In genomic region chr16:17938821-17939220, GRCm38 (mm10) we compare ENCODE assay signal across 9 mouse cellular contexts. TPM values are rescaled to one million over a fixed set of nuclear protein-coding genes. Genes with fewer than 3 reads are reported as not detected.
DNase-seq lines count a peak whose midpoint lies in the region; ATAC-seq and TF ChIP-seq lines count a peak whose summit lies in the region.
"Had no signal": no experiment of that assay in that cellular context is flagged by ENCODE, and none has a peak within 500 bp of the region (broad histone marks: within the 10 kb centered on the region; RNA-seq: fewer than 3 reads in every experiment).

No protein-coding gene starts in this region.

- TF ChIP-seq RAD21 in MEL (IDR thresholded peaks at IDR 0.05; ENCODE audit: low read depth, low read length): peak; percentile 67

- H3K9me3 ChIP-seq in MEL (replicated peaks; ENCODE audit: insufficient read depth, low read length): no peaks in the 10 kb centered on the region
- no peaks in the 10 kb centered on the region for H3K9me3 ChIP-seq in forebrain, postnatal 0 days (ENCODE audit: low read length)
- no peaks in the 10 kb centered on the region for H3K9me3 ChIP-seq in intestine, embryonic 16.5 days (ENCODE audit: control insufficient read depth, low read length)
- no peaks in the 10 kb centered on the region for H3K9me3 ChIP-seq in liver, postnatal 0 days (ENCODE audit: low read length)
- no peaks in the 10 kb centered on the region for H3K9me3 ChIP-seq in neural tube, embryonic 15.5 days (replicated peaks)

- no peak for TF ChIP-seq EP300 in MEL (IDR thresholded peaks at IDR 0.05; ENCODE audit: low read depth in 1 of 2, low read length in 2 of 2)
- no peak for TF ChIP-seq EP300 in liver, postnatal 0 days (IDR thresholded peaks at IDR 0.05; ENCODE audit: low read depth)

- H3K79me2 ChIP-seq in MEL (ENCODE audit: control insufficient read depth, insufficient read depth, low read length, poor library complexity): no peaks in the 10 kb centered on the region

- H3K4me1 ChIP-seq in MEL (ENCODE audit: control insufficient read depth in 1 of 2, insufficient read depth in 2 of 2, low read length in 2 of 2): peaks cover 21 to 27% of the 10 kb centered on the region in 2 experiments
- no peaks in the 10 kb centered on the region for H3K4me1 ChIP-seq in forebrain, postnatal 0 days (ENCODE audit: insufficient read depth)
- H3K4me1 ChIP-seq in intestine, embryonic 16.5 days (ENCODE audit: control insufficient read depth, insufficient read depth, low read length): peaks cover 4% of the 10 kb centered on the region; the same call in 1 of the 2 replicates
- H3K4me1 ChIP-seq in liver, postnatal 0 days (ENCODE audit: insufficient read depth): peaks cover 8% of the 10 kb centered on the region
- 0 out of 2 replicates have a peak, but pooled peaks cover 10% of the 10 kb centered on the region for H3K4me1 ChIP-seq in neural tube, embryonic 15.5 days

- no peaks in the 10 kb centered on the region for H3K27me3 ChIP-seq in MEL (ENCODE audit: control insufficient read depth in 1 of 2, insufficient read depth in 2 of 2, low read length in 2 of 2)
- no peaks in the 10 kb centered on the region for H3K27me3 ChIP-seq in forebrain, postnatal 0 days (ENCODE audit: insufficient read depth, low read length)
- no peaks in the 10 kb centered on the region for H3K27me3 ChIP-seq in intestine, embryonic 16.5 days (replicated peaks; ENCODE audit: control insufficient read depth, insufficient read depth, low read length)
- H3K27me3 ChIP-seq in liver, postnatal 0 days (ENCODE audit: insufficient read depth, low read length): no peaks in the 10 kb centered on the region
- H3K27me3 ChIP-seq in neural tube, embryonic 15.5 days (replicated peaks): 0 out of 2 replicates have a peak, but pooled peaks cover 5% of the 10 kb centered on the region

- TF ChIP-seq POLR2A in MEL (IDR thresholded peaks at IDR 0.05; ENCODE audit: control insufficient read depth in 1 of 2, insufficient read depth in 1 of 2, low read depth in 1 of 2, low read length in 2 of 2, poor library complexity in 1 of 2): no peak

- H3K4me3 ChIP-seq in MEL (ENCODE audit: control insufficient read depth in 1 of 2, insufficient read depth in 1 of 2, low read depth in 2 of 2, low read length in 2 of 2): peak overlapping the region; percentile 37 to 43
- H3K4me3 ChIP-seq in forebrain, postnatal 0 days (ENCODE audit: low read depth, low read length): no peak overlapping the region
- no peak overlapping the region for H3K4me3 ChIP-seq in intestine, embryonic 16.5 days (ENCODE audit: low read length)
- no peak overlapping the region for H3K4me3 ChIP-seq in liver, postnatal 0 days (ENCODE audit: low read depth, low read length)
- H3K4me3 ChIP-seq in neural tube, embryonic 15.5 days (replicated peaks): no peak overlapping the region

- 10% methylated on average over 7 of the region's 7 CpGs for WGBS in forebrain, postnatal 0 days
- 7% methylated on average over 7 of the region's 7 CpGs for WGBS in intestine, embryonic 16.5 days
- 7% methylated on average over 7 of the region's 7 CpGs for WGBS in liver, postnatal 0 days (ENCODE audit: insufficient replicate concordance)
- 9% methylated on average over 7 of the region's 7 CpGs for WGBS in neural tube, embryonic 15.5 days

- peak; percentile 62 for ATAC-seq in forebrain, postnatal 0 days
- ATAC-seq in intestine, embryonic 16.5 days: peak; percentile 95
- peak; percentile 98 for ATAC-seq in liver, postnatal 0 days
- ATAC-seq in neural tube, embryonic 15.5 days (ENCODE audit: low FRiP score): peak; percentile 57; the same call in 1 of the 2 replicates

- TF ChIP-seq CTCF in MEL (IDR thresholded peaks at IDR 0.05 in 2 of 3, conservative IDR thresholded peaks at IDR 0.05 in 1 of 3; ENCODE audit: control insufficient read depth in 1 of 3, insufficient read depth in 1 of 3, low read depth in 2 of 3, low read length in 3 of 3, poor library complexity in 1 of 3, severe bottlenecking in 1 of 3): peak; percentile 81 to 89 (median 86)
- peak; percentile 57 for TF ChIP-seq CTCF in forebrain, postnatal 0 days (IDR thresholded peaks at IDR 0.05; ENCODE audit: low read depth)
- peak; percentile 95 for TF ChIP-seq CTCF in liver, postnatal 0 days (IDR thresholded peaks at IDR 0.05; ENCODE audit: low read depth)

- H3K27ac ChIP-seq in MEL (ENCODE audit: control insufficient read depth, low read depth, low read length): peak overlapping the region; percentile 87
- H3K27ac ChIP-seq in forebrain, postnatal 0 days (ENCODE audit: low read depth, low read length): no peak overlapping the region
- peak overlapping the region; percentile 64 for H3K27ac ChIP-seq in intestine, embryonic 16.5 days (ENCODE audit: low read length)
- peak overlapping the region; percentile 19; the same call in 1 of the 2 replicates for H3K27ac ChIP-seq in liver, postnatal 0 days (ENCODE audit: low read depth)
- H3K27ac ChIP-seq in neural tube, embryonic 15.5 days (replicated peaks): no peak overlapping the region

- peak overlapping the region; percentile 61 for H3K9ac ChIP-seq in MEL (ENCODE audit: control insufficient read depth, low read depth, low read length, poor library complexity, severe bottlenecking)
- no peak overlapping the region for H3K9ac ChIP-seq in forebrain, postnatal 0 days
- H3K9ac ChIP-seq in intestine, embryonic 16.5 days (ENCODE audit: low read depth, low read length): 0 out of 2 replicates have a peak overlapping the region, but pooled peaks have one; percentile 10
- H3K9ac ChIP-seq in liver, postnatal 0 days (replicated peaks): 0 out of 2 replicates have a peak overlapping the region, but pooled peaks have one; percentile 8
- 0 out of 2 replicates have a peak overlapping the region, but pooled peaks have one; percentile 2 for H3K9ac ChIP-seq in neural tube, embryonic 15.5 days (replicated peaks)

- DNase-seq in B cell, adult 2 months: peak; percentile 80 to 82
- DNase-seq in MEL (ENCODE audit: low read depth, low spot score): peak; percentile 92
- DNase-seq in cerebellum, adult 18-20 months: peak; percentile 79 to 80
- DNase-seq in forebrain, postnatal 0 days: no peak
- peak; percentile 86 for DNase-seq in liver, postnatal 0 days
- no peak for DNase-seq in layer of hippocampus, postnatal 36 days

- H3K36me3 ChIP-seq in MEL (ENCODE audit: control insufficient read depth in 1 of 2, insufficient read depth in 2 of 2, low read length in 2 of 2): peaks cover 0 to 20% of the 10 kb centered on the region in 2 experiments; a peak in 2 of 4 replicates
- H3K36me3 ChIP-seq in forebrain, postnatal 0 days (ENCODE audit: insufficient read depth): no peaks in the 10 kb centered on the region
- no peaks in the 10 kb centered on the region for H3K36me3 ChIP-seq in intestine, embryonic 16.5 days (ENCODE audit: control insufficient read depth, insufficient read depth, low read length)
- H3K36me3 ChIP-seq in liver, postnatal 0 days (replicated peaks; ENCODE audit: insufficient read depth, low read length): no peaks in the 10 kb centered on the region
- H3K36me3 ChIP-seq in neural tube, embryonic 15.5 days: no peaks in the 10 kb centered on the region

- no peak overlapping the region for H3K4me2 ChIP-seq in forebrain, postnatal 0 days (ENCODE audit: low read depth)
- peak overlapping the region; percentile 32; the same call in 1 of the 2 replicates for H3K4me2 ChIP-seq in intestine, embryonic 16.5 days (ENCODE audit: low read depth, low read length)
- peak overlapping the region; percentile 37 for H3K4me2 ChIP-seq in liver, postnatal 0 days (ENCODE audit: low read depth, low read length)
- H3K4me2 ChIP-seq in neural tube, embryonic 15.5 days: no peak overlapping the region

RNA-seq across cellular contexts. Expression of gene Slc25a1, which starts 10.8 kb away (rescaled TPM):
- 102 and 114 TPM in 2 replicates for total RNA-seq in MEL (2012; rRNA removed)
- polyA plus RNA-seq in MEL (2012; ENCODE audit: insufficient read depth in 1 of 2, insufficient read length in 2 of 2, low read depth in 1 of 2, low replicate concordance in 2 of 2, missing spikeins in 1 of 2): 100 to 1,000 TPM in 1 of 2 experiments, not detected in 1; 184 TPM
- 150 and 158 TPM in 2 replicates for total RNA-seq in forebrain, postnatal 0 days (2014; rRNA removed)
- polyA plus RNA-seq in forebrain, postnatal 0 days (2015; fragmentation: Nextera tagmentation; extraction: Ambion mirVana): 143 and 146 TPM in 2 replicates
- 255 and 287 TPM in 2 replicates for polyA plus RNA-seq in intestine, embryonic 16.5 days (2015; fragmentation: Nextera tagmentation; extraction: Ambion mirVana)
- 77.7 and 78.3 TPM in 2 replicates for polyA plus RNA-seq in liver, postnatal 0 days (2015; fragmentation: Nextera tagmentation; extraction: Ambion mirVana)
- 187 and 221 TPM in 2 replicates for polyA plus RNA-seq in neural tube, embryonic 15.5 days (2015; fragmentation: Nextera tagmentation; extraction: Ambion mirVana)
- total RNA-seq in layer of hippocampus, postnatal 36 days (2021): 10 to 100 TPM; 37.1 to 39.9 TPM

RNA-seq across cellular contexts. Expression of gene Gsc2, which starts 24.0 kb away (rescaled TPM):
- total RNA-seq in MEL (2012; rRNA removed): not detected in 2 replicates
- not detected for polyA plus RNA-seq in MEL (2012; ENCODE audit: insufficient read depth in 1 of 2, insufficient read length in 2 of 2, low read depth in 1 of 2, low replicate concordance in 2 of 2, missing spikeins in 1 of 2)
- not detected in 2 replicates for total RNA-seq in forebrain, postnatal 0 days (2014; rRNA removed)
- not detected in 2 replicates for polyA plus RNA-seq in forebrain, postnatal 0 days (2015; fragmentation: Nextera tagmentation; extraction: Ambion mirVana)
- 0.23 TPM in 1 of 2 replicates, not detected in the other for polyA plus RNA-seq in intestine, embryonic 16.5 days (2015; fragmentation: Nextera tagmentation; extraction: Ambion mirVana)
- not detected in 2 replicates for polyA plus RNA-seq in liver, postnatal 0 days (2015; fragmentation: Nextera tagmentation; extraction: Ambion mirVana)
- polyA plus RNA-seq in neural tube, embryonic 15.5 days (2015; fragmentation: Nextera tagmentation; extraction: Ambion mirVana): 0.15 TPM in 1 of 2 replicates, not detected in the other
- not detected for total RNA-seq in layer of hippocampus, postnatal 36 days (2021)
- total RNA-seq: left cerebral cortex, postnatal 14 days had no signal

RNA-seq across cellular contexts. Expression of gene Ess2, which starts 27.7 kb away (rescaled TPM):
- total RNA-seq in MEL (2012; rRNA removed): 18.5 and 21.7 TPM in 2 replicates
- polyA plus RNA-seq in MEL (2012; ENCODE audit: insufficient read depth in 1 of 2, insufficient read length in 2 of 2, low read depth in 1 of 2, low replicate concordance in 2 of 2, missing spikeins in 1 of 2): 10 to 100 TPM in 1 of 2 experiments, not detected in 1; 26.8 TPM
- total RNA-seq in forebrain, postnatal 0 days (2014; rRNA removed): 50.4 and 50.5 TPM in 2 replicates
- 41.5 and 46.2 TPM in 2 replicates for polyA plus RNA-seq in forebrain, postnatal 0 days (2015; fragmentation: Nextera tagmentation; extraction: Ambion mirVana)
- 28.8 and 29.5 TPM in 2 replicates for polyA plus RNA-seq in intestine, embryonic 16.5 days (2015; fragmentation: Nextera tagmentation; extraction: Ambion mirVana)
- polyA plus RNA-seq in liver, postnatal 0 days (2015; fragmentation: Nextera tagmentation; extraction: Ambion mirVana): 5.6 and 6.6 TPM in 2 replicates
- polyA plus RNA-seq in neural tube, embryonic 15.5 days (2015; fragmentation: Nextera tagmentation; extraction: Ambion mirVana): 40.7 and 42.5 TPM in 2 replicates
- 10 to 100 TPM; 28.1 to 28.5 TPM for total RNA-seq in layer of hippocampus, postnatal 36 days (2021)

RNA-seq across cellular contexts. Expression of gene Tssk2, which starts 40.4 kb away (rescaled TPM):
- total RNA-seq in MEL (2012; rRNA removed): 0.10 TPM in 1 of 2 replicates, not detected in the other
- under 1 TPM in 1 of 2 experiments, not detected in 1; 0.24 TPM for polyA plus RNA-seq in MEL (2012; ENCODE audit: insufficient read depth in 1 of 2, insufficient read length in 2 of 2, low read depth in 1 of 2, low replicate concordance in 2 of 2, missing spikeins in 1 of 2)
- not detected in 2 replicates for total RNA-seq in forebrain, postnatal 0 days (2014; rRNA removed)
- not detected in 2 replicates for polyA plus RNA-seq in forebrain, postnatal 0 days (2015; fragmentation: Nextera tagmentation; extraction: Ambion mirVana)
- not detected in 2 replicates for polyA plus RNA-seq in intestine, embryonic 16.5 days (2015; fragmentation: Nextera tagmentation; extraction: Ambion mirVana)
- polyA plus RNA-seq in liver, postnatal 0 days (2015; fragmentation: Nextera tagmentation; extraction: Ambion mirVana): not detected in 2 replicates
- polyA plus RNA-seq in neural tube, embryonic 15.5 days (2015; fragmentation: Nextera tagmentation; extraction: Ambion mirVana): not detected in 2 replicates
- not detected for total RNA-seq in layer of hippocampus, postnatal 36 days (2021)
- total RNA-seq: left cerebral cortex, postnatal 14 days had no signal

RNA-seq across cellular contexts. Expression of gene Dgcr2, which starts 40.5 kb away (rescaled TPM):
- total RNA-seq in MEL (2012; rRNA removed): 35.1 and 37.1 TPM in 2 replicates
- 10 to 100 TPM in 1 of 2 experiments, not detected in 1; 53.7 TPM for polyA plus RNA-seq in MEL (2012; ENCODE audit: insufficient read depth in 1 of 2, insufficient read length in 2 of 2, low read depth in 1 of 2, low replicate concordance in 2 of 2, missing spikeins in 1 of 2)
- total RNA-seq in forebrain, postnatal 0 days (2014; rRNA removed): 97.7 and 139 TPM in 2 replicates
- polyA plus RNA-seq in forebrain, postnatal 0 days (2015; fragmentation: Nextera tagmentation; extraction: Ambion mirVana): 73.7 and 90.7 TPM in 2 replicates
- polyA plus RNA-seq in intestine, embryonic 16.5 days (2015; fragmentation: Nextera tagmentation; extraction: Ambion mirVana): 65.4 and 67.4 TPM in 2 replicates
- polyA plus RNA-seq in liver, postnatal 0 days (2015; fragmentation: Nextera tagmentation; extraction: Ambion mirVana): 17.9 and 18.0 TPM in 2 replicates
- polyA plus RNA-seq in neural tube, embryonic 15.5 days (2015; fragmentation: Nextera tagmentation; extraction: Ambion mirVana): 97.7 and 99.0 TPM in 2 replicates
- 100 to 1,000 TPM; 106 to 110 TPM for total RNA-seq in layer of hippocampus, postnatal 36 days (2021)

Comparison
In these comparisons a context has a peak if more than half of its experiments do, and no peak if none do; other contexts are left out.
1. DNase-seq: peak in B cell, adult 2 months (2 of 2), MEL (single experiment), cerebellum, adult 18-20 months (2 of 2) and liver, postnatal 0 days (single experiment); none in forebrain, postnatal 0 days (single experiment) and layer of hippocampus, postnatal 36 days (0 of 2).
2. H3K27ac ChIP-seq: peak in MEL (single experiment), intestine, embryonic 16.5 days (single experiment) and liver, postnatal 0 days (single experiment); none in forebrain, postnatal 0 days (single experiment) and neural tube, embryonic 15.5 days (single experiment).
3. H3K4me3 ChIP-seq: peak in MEL (2 of 2); none in forebrain, postnatal 0 days (single experiment), intestine, embryonic 16.5 days (single experiment), liver, postnatal 0 days (single experiment) and neural tube, embryonic 15.5 days (single experiment).
4. H3K4me2 ChIP-seq: peak in intestine, embryonic 16.5 days (single experiment) and liver, postnatal 0 days (single experiment); none in forebrain, postnatal 0 days (single experiment) and neural tube, embryonic 15.5 days (single experiment).
5. Peak in every context shown above with its lines, with median percentiles within 50 percentile points of each other: CTCF ChIP-seq and ATAC-seq.